Mouse (Mus musculus): ENCODE data around the gene Med21.

Med21 gene

GRCm38 (mm10) chr6:146686463-146687196 is 44.3 kb downstream of the Med21 start:
- DNase-seq: no peak

GRCm38 (mm10) chr6:146688010-146688409 is 45.7 kb downstream of the Med21 start:
- no peak for DNase-seq

GRCm38 (mm10) chr6:146688861-146689260 is 46.5 kb downstream of the Med21 start:
- no peak for DNase-seq

- no peak for DNase-seq
Measured at GRCm38 (mm10) chr6:146697767-146698166, 55.4 kb downstream of the Med21 start.

- no peak for DNase-seq
Measured at GRCm38 (mm10) chr6:146698376-146698775, 56.0 kb downstream of the Med21 start.
